Mouse (Mus musculus) lung, embryonic 14.5 days (tissue): ENCODE data around the gene Adat3. TPM values are rescaled to one million over a fixed set of nuclear protein-coding genes. Genes with fewer than 3 reads are reported as not detected.

ENCODE experiments used
- ATAC-seq: fragments of 200-750 bp; cut with Nextera tagmentation; 2 replicates; pipeline ENCODE4 v1.8.0; 2017; ENCODE audit warnings: mild to moderate bottlenecking, moderate TSS enrichment, moderate library complexity; ENCODE audit not compliant: insufficient read depth
- DNase-seq: peaks from one replicate; pipeline ENCODE4 v3.0.0-alpha.2; 2015
- H3K27ac ChIP-seq: fragments of 300-500 bp; sonication (generic); 2 replicates; pipeline ENCODE4 v1.5.1; 2014; ENCODE audit warnings: low read depth, mild to moderate bottlenecking, moderate library complexity
- H3K27me3 ChIP-seq: fragments of 300-500 bp; sonication (generic); 2 replicates; pipeline ENCODE4 v1.6.1; 2014; ENCODE audit warnings: low read length, control low read depth; ENCODE audit not compliant: insufficient read depth
- H3K36me3 ChIP-seq: fragments of 300-500 bp; sonication (generic); 2 replicates; pipeline ENCODE4 v1.6.1; 2014; ENCODE audit warnings: control low read depth; ENCODE audit not compliant: insufficient read depth
- H3K4me1 ChIP-seq: fragments of 300-500 bp; sonication (generic); 2 replicates; pipeline ENCODE4 v1.6.1; 2014; ENCODE audit warnings: antibody characterized with exemption, control low read depth; ENCODE audit not compliant: insufficient read depth
- H3K4me2 ChIP-seq: fragments of 300-500 bp; sonication (generic); 2 replicates; pipeline ENCODE4 v1.6.1; 2014; ENCODE audit warnings: mild to moderate bottlenecking
- H3K4me3 ChIP-seq: fragments of 300-500 bp; sonication (generic); 2 replicates; pipeline ENCODE4 v1.5.1; 2014; ENCODE audit warnings: low read depth, low read length
- H3K9ac ChIP-seq: fragments of 300-500 bp; sonication (generic); 2 replicates; pipeline ENCODE4 v1.6.1; 2014
- H3K9me3 ChIP-seq: fragments of 300-500 bp; sonication (generic); 2 replicates; pipeline ENCODE4 v1.6.1; 2016; ENCODE audit warnings: low read depth, low read length, control low read depth
- CTCF ChIP-seq: IDR thresholded peaks from 2 replicates; pipeline ENCODE4 v1.5.1; 2016; ENCODE audit warnings: antibody characterized with exemption, low read depth
- WGBS: fragments of 180-500 bp; shearing (Covaris S2); extraction: QIAGEN DNeasy Blood & Tissue Kit; methylation state at CpG from one replicate; pipeline ENCODE4 v1.1.7; 2014; 5-methylcytosine and 5-hydroxymethylcytosine counted together
- polyA plus RNA-seq: library from polyadenylated mRNA; unstranded; fragments of >200 nt; fragmentation: Nextera tagmentation; extraction: Ambion mirVana; gene quantifications from 2 replicates; pipeline ENCODE4 v1.2.1, GENCODE M21; 2014

Gene Adat3
- polyA plus RNA-seq, 1 experiment from 2014 or later = 10.1 TPM

GRCm38 (mm10) chr10:80620365-80620764 lies 17.7 kb downstream of the Adat3 start:
- TF ChIP-seq CTCF = no peak
- Histone ChIP-seq H3K27me3 (no peaks in the 10 kb centered on the region), H3K9ac (no peak overlapping the region), H3K36me3 (peaks cover 5% of the 10 kb centered on the region; the same call in 1 of the 2 replicates), H3K27ac (no peak overlapping the region), H3K4me1 (peaks cover 5% of the 10 kb centered on the region; the same call in 1 of the 2 replicates), H3K4me2 (no peak overlapping the region), H3K4me3 (no peak overlapping the region), H3K9me3 (no peaks in the 10 kb centered on the region)
- DNase-seq = no peak
- 77% methylated on average over 9 of the region's 9 CpGs for WGBS
- ATAC-seq = no peak

GRCm38 (mm10) chr10:80620796-80621689 lies 18.4 kb downstream of the Adat3 start:
- Histone ChIP-seq H3K9me3 (no peaks in the 10 kb centered on the region), H3K9ac (peak overlapping the region; percentile 53), H3K27ac (peak overlapping the region; percentile 93), H3K4me3 (peak overlapping the region; percentile 93), H3K36me3 (peaks cover 2% of the 10 kb centered on the region; the same call in 1 of the 2 replicates), H3K4me2 (peak overlapping the region; percentile 87), H3K4me1 (peaks cover 5% of the 10 kb centered on the region; the same call in 1 of the 2 replicates), H3K27me3 (no peaks in the 10 kb centered on the region)
- WGBS = 46% methylated on average over 16 of the region's 16 CpGs
- TF ChIP-seq CTCF = no peak
- DNase-seq = no peak
- no peak for ATAC-seq

DNA sequence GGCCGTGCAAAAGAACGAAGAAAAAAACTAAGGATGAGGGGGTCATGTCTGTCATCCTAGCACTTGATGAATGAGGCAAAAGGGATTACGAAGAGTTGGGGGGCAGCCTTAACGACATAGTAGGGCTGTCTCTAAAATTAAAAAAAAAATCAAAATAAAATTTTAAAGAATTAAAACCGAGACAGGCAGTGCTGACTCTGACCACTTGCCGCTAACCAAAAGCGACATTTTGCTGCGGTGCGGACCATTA lies 18.9 kb downstream of the Adat3 start:
- TF ChIP-seq CTCF = no peak
- no peak; the same call in 1 of the 2 replicates for ATAC-seq
- DNase-seq = no peak
- WGBS = 0% methylated on average over 9 of the region's 9 CpGs
- H3K36me3 ChIP-seq = peaks cover 5% of the 10 kb centered on the region; the same call in 1 of the 2 replicates
- peak overlapping the region; percentile 93 for H3K27ac ChIP-seq
- H3K4me2 ChIP-seq = peak overlapping the region; percentile 87
- H3K27me3 ChIP-seq = no peaks in the 10 kb centered on the region
- peak overlapping the region; percentile 53 for H3K9ac ChIP-seq
- peak overlapping the region; percentile 93 for H3K4me3 ChIP-seq
- no peaks in the 10 kb centered on the region for H3K9me3 ChIP-seq
- peaks cover 5% of the 10 kb centered on the region; the same call in 1 of the 2 replicates for H3K4me1 ChIP-seq

- WGBS = under 1% methylated on average over 64 of the region's 64 CpGs
- H3K27ac ChIP-seq = peak overlapping the region; percentile 93
- DNase-seq = peak; percentile 100
- peaks cover 5% of the 10 kb centered on the region; the same call in 1 of the 2 replicates for H3K36me3 ChIP-seq
- peaks cover 5% of the 10 kb centered on the region; the same call in 1 of the 2 replicates for H3K4me1 ChIP-seq
- H3K27me3 ChIP-seq = no peaks in the 10 kb centered on the region
- H3K4me2 ChIP-seq = peak overlapping the region; percentile 87
- TF ChIP-seq CTCF = no peak
- ATAC-seq = peak; percentile 94
- H3K4me3 ChIP-seq = peak overlapping the region; percentile 93
- H3K9me3 ChIP-seq = no peaks in the 10 kb centered on the region
- H3K9ac ChIP-seq = peak overlapping the region; percentile 87
Observed at GRCm38 (mm10) chr10:80621940-80622660, 19.4 kb downstream of the Adat3 start.

GRCm38 (mm10) chr10:80622661-80623456 lies 20.2 kb downstream of the Adat3 start, which contains the start of gene Csnk1g2:
Gene Csnk1g2, plus strand, starts transcription at chr10:80622838.
- ATAC-seq (peak; percentile 5), DNase-seq (peak; percentile 19)
- Histone ChIP-seq H3K36me3 (peaks cover 8% of the 10 kb centered on the region; the same call in 1 of the 2 replicates), H3K27ac (peak within 1 kb of the TSS; percentile 93), H3K9ac (peak within 1 kb of the TSS; percentile 87), H3K27me3 (no peaks in the 10 kb centered on the region), H3K9me3 (no peaks in the 10 kb centered on the region), H3K4me3 (peak within 1 kb of the TSS; percentile 93), H3K4me1 (peaks cover 9% of the 10 kb centered on the region), H3K4me2 (peak within 1 kb of the TSS; percentile 98)
- TF ChIP-seq CTCF = no peak
- under 1% methylated on average over 85 of the region's 85 CpGs for WGBS

GRCm38 (mm10) chr10:80623457-80624191 lies 20.9 kb downstream of the Adat3 start:
- no peak for TF ChIP-seq CTCF
- peaks cover 9% of the 10 kb centered on the region for H3K4me1 ChIP-seq
- H3K9me3 ChIP-seq = no peaks in the 10 kb centered on the region
- peaks cover 9% of the 10 kb centered on the region; the same call in 1 of the 2 replicates for H3K36me3 ChIP-seq
- H3K4me2 ChIP-seq = peak overlapping the region; percentile 98
- ATAC-seq (no peak), DNase-seq (peak; percentile 69)
- H3K9ac ChIP-seq = peak overlapping the region; percentile 87
- no peaks in the 10 kb centered on the region for H3K27me3 ChIP-seq
- peak overlapping the region; percentile 88 for H3K27ac ChIP-seq
- H3K4me3 ChIP-seq = peak overlapping the region; percentile 93
- WGBS = 9% methylated on average over 15 of the region's 15 CpGs
